Mouse (Mus musculus): Measurements from ENCODE around the gene Gjc2. TPM values are rescaled to one million over a fixed set of nuclear protein-coding genes. Genes with fewer than 3 reads are reported as not detected.
A peak's percentile ranks its signal among the peaks of the same experiment; 100 is the strongest.
"Not testable (repeated sequence)": the region's sequence is repeated elsewhere in the genome, so short reads cannot be mapped to it uniquely, and the experiment has no call there.

Gene Gjc2
- total RNA-seq, 2 experiments from 2014 or later, result 7.4 to 8.0 TPM

DNA sequence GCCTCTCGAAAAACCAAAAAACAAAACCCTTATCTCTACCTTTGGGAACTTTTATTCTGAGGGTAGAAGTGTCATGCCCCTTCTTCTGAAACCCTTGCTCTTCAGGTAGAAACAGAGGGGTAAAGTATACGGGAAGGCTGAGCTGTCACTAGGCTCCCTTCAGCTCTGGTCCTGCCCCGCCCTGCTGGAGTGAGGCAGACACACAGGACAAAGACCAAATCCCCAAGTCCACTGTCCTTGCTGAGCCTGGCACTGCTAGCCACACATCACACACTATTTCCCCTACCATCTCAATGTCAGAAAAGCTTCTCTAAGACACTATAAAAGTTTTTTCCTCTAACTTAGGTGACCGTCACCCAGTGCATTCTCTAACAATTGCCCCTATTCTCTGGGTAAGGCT lies 39.3 kb upstream of the Gjc2 start:
- intact Hi-C loops (cut with DNase I), result no loop called here
- no peak for DNase-seq (ENCODE audit: extremely low spot score in 1 of 2, low spot score in 2 of 2)
- no peak overlapping the region for H3K4me3 ChIP-seq
- TF ChIP-seq CTCF (IDR thresholded peaks at IDR 0.05), result no peak
- no peak overlapping the region for H3K27ac ChIP-seq

DNA sequence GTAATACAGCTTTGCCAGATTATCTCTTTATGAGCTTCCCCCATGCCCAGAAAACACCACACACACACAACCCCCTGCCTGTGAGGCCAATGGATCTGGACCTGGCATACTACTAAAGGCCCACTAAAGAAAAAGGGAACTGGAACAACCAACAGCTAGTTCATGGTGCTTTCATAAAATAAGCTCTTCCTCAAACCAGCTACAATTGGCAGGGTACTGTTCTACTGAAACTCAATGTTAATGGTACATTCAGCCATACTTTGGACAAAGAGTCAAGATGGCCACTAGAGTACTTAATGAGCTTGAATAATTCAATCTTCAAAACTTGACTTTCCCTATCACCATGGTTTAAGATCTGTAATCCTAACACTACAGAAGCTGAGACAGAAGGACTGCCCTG lies 38.6 kb upstream of the Gjc2 start:
- intact Hi-C loops (cut with DNase I), result no loop called here
- TF ChIP-seq CTCF (IDR thresholded peaks at IDR 0.05), result no peak
- Histone ChIP-seq H3K4me3 (no peak overlapping the region), H3K27ac (no peak overlapping the region)
- no peak for DNase-seq (ENCODE audit: extremely low spot score in 1 of 2, low spot score in 2 of 2)

DNA sequence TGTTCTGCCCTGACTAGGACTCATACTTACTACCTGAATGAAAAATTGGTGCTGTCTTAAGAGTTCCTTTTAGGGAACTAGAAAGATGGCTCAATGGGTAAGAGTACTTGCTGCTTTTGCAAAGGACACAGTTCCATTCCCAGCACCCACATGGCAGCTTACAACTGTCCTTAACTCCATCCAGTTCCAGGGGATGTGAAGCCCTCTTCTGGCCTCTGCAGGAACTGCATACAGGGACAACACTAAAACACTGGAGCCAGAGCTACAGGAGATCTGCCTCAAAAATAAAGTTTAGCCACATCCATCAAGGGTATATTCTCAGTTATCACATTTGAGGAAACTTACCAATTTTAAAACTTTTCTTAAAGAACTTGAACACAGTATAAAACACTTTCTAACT lies 36.1 kb upstream of the Gjc2 start:
- peak; percentile 56 for TF ChIP-seq CTCF (IDR thresholded peaks at IDR 0.05)
- intact Hi-C loops (cut with DNase I), result no loop called here
- Histone ChIP-seq H3K27ac (no peak overlapping the region), H3K4me3 (no peak overlapping the region)
- no peak for DNase-seq (ENCODE audit: extremely low spot score in 1 of 2, low spot score in 2 of 2)

DNA sequence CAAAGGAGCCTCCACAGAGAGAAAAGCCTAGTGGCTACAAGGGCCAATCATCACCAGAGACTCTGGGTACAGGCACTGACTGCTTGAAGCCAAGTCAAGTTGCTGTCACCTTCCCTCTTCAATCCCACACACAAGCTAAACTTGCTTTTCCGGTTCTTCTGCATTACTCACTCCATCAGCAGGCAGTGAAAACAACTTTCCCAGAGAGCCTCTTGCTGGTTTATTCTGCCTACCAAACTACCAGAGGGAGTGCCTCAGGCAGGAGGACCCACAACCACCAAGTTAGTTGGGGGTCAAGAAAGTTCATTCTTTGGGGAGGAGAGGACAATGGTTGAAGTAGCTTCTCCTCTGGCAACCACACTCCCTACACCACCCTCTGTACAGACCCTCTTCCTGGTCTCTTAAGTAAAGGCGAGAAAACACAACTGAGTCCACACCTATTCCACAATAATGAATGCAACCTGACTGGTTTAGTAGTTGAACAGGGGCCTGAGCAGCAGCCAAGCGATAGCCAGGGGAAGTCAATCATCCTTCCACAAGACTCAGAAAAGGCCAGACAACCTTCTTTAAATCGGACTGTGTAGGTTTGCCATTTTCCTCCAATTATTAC lies 35.5 kb upstream of the Gjc2 start:
- no peak overlapping the region for H3K4me3 ChIP-seq
- intact Hi-C loops (cut with DNase I), result no loop called here
- DNase-seq (ENCODE audit: extremely low spot score in 1 of 2, low spot score in 2 of 2), result no peak
- peak overlapping the region; percentile 66; the same call in 1 of the 2 replicates for H3K27ac ChIP-seq
- no peak for TF ChIP-seq CTCF (IDR thresholded peaks at IDR 0.05)

DNA sequence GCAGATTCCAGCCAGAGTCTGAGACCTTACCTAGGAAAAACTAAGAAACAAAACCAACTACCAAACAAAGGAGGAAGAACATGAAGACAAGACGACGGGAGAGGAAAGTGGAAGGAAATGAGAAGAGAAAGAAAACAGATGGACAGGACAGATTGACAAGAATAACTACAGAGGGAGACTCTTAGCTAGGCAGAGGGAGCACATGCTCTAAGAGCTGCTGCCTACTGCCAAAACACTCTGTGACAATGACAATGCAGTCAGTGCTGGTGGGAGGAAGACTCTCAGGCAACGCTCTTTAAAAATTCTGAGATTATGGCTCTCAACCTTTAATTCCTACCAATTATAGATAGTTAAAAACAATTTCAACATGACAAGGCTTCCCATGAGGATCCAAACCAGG lies 33.9 kb upstream of the Gjc2 start:
- TF ChIP-seq CTCF (IDR thresholded peaks at IDR 0.05), result no peak
- H3K4me3 ChIP-seq, result no peak overlapping the region
- intact Hi-C loops (cut with DNase I), result no loop called here
- H3K27ac ChIP-seq, result peak overlapping the region; percentile 66
- DNase-seq (ENCODE audit: extremely low spot score in 1 of 2, low spot score in 2 of 2), result no peak

DNA sequence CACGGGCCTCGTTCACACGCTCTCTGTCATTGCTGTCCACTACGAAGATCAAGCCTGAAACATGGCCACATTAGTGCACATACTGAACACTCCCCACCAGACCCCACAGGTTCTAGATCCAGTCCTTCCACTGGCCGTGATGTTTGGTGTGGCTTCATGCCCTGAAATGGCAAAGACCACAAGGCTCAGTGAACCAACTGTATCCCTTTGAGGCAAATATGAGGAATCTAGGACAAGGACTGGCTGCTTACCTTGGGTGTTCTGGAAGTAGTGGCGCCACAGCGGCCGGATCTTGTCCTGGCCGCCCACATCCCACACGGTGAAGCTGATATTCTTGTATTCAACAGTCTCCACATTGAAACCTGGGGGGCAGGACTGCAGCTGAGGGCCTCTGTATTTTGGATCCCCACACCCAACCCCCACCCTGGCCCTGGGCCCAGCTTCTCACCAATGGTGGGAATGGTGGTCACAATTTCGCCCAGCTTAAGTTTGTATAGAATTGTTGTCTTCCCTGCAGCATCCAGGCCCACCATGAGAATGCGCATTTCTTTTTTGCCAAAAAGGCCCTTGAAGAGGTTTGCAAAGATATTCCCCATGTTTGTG lies 30.0 kb upstream of the Gjc2 start:
- no peak for TF ChIP-seq CTCF (IDR thresholded peaks at IDR 0.05)
- no peak for DNase-seq (ENCODE audit: extremely low spot score in 1 of 2, low spot score in 2 of 2)
- 0 out of 2 replicates have a peak overlapping the region, but pooled peaks have one; percentile 34 for H3K27ac ChIP-seq
- H3K4me3 ChIP-seq, result no peak overlapping the region
- intact Hi-C loops (cut with DNase I), result no loop called here

DNA sequence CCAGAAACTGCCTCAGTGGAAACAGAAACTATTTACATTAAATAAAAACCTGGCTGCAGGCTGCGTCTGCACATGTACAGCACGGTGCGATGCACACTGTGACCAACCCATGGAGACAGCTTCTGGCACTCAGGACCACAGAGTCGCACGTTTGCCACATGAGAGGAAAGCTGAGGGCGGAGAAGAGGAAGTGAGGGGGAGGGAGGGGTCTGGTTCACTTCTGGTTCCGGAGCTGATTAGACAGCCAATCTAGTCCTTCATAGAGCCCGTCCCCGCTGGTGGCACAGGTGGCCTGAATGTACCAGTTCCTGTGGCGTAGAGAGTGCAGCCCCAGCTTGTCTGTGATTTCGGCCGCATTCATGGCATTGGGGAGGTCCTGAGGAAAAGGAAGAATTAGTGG lies 29.3 kb upstream of the Gjc2 start:
- H3K27ac ChIP-seq; H3K4me3 ChIP-seq; intact Hi-C loops (cut with DNase I); DNase-seq (ENCODE audit: extremely low spot score in 1 of 2, low spot score in 2 of 2): not testable (repeated sequence)

DNA sequence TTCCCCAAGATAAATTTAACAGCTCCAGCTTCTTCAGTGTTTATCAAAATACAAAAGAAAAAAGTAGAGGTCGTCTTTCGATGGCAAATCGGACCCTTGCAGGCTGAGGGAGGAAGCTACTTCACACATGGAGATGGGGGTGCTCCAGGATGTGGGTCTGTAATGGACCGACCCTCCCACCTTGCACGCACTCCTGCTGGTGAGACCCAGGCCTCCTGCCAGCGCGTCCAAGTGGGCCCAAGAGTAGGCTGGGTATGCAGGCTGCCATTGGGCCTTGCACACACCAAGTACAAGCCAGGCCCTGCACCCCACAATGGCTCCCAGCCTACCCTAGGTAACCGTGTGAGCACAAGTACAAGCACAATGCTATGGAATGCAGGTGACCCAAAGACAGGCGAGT lies 28.5 kb upstream of the Gjc2 start:
- H3K4me3 ChIP-seq; DNase-seq (ENCODE audit: extremely low spot score in 1 of 2, low spot score in 2 of 2); H3K27ac ChIP-seq; intact Hi-C loops (cut with DNase I): not testable (repeated sequence)

DNA sequence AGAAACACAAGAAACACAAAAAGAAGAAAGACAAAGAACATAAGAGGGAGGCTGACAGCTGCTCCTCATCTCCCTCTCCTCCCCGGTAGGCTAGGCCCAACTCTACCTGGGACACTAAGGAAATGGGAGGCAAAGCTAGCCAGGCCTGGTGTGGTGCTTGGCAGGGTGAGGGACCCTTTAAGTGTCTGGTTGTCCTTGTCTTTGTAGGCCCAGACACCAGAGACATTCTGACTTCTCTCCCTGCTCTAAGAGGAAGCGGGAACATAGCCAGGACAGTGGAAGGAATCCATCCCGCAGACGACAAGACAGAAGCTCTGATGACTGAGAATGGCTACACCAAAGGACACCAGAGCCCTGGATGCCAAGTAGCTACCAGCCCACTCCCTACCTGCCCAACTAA lies 27.0 kb upstream of the Gjc2 start:
- no peak overlapping the region for H3K4me3 ChIP-seq
- no peak overlapping the region for H3K27ac ChIP-seq
- intact Hi-C loops (cut with DNase I), result no loop called here
- DNase-seq (ENCODE audit: extremely low spot score in 1 of 2, low spot score in 2 of 2), result no peak
- TF ChIP-seq CTCF (IDR thresholded peaks at IDR 0.05), result no peak

DNA sequence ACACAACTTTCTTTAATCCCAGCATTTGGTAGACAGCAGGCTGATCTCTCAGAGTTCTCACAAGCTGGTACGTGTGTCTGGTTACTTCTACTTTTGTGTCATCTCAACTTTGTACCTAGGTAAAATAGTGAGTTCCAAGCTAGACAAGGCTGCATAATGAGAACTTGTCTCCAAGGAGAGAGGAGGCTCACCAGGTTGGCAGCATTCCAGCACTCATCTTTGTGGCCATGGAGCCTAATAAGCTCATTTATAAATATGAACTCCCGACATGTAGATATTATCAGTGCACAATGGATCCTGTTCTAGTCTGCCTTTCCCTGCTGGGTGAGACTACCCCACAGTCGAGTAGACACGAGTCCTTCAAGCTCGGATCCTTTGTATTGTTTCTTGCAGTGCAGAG lies 26.6 kb upstream of the Gjc2 start:
- no peak for TF ChIP-seq CTCF (IDR thresholded peaks at IDR 0.05)
- intact Hi-C loops (cut with DNase I), result loop anchor here (2.0 kb wide), 1 partner anchor 19 kb away; the partner anchor contains the start of gene Arf1
- peak overlapping the region; percentile 98; the same call in 1 of the 2 replicates for H3K4me3 ChIP-seq
- H3K27ac ChIP-seq, result no peak overlapping the region
- no peak for DNase-seq (ENCODE audit: extremely low spot score in 1 of 2, low spot score in 2 of 2)

DNA sequence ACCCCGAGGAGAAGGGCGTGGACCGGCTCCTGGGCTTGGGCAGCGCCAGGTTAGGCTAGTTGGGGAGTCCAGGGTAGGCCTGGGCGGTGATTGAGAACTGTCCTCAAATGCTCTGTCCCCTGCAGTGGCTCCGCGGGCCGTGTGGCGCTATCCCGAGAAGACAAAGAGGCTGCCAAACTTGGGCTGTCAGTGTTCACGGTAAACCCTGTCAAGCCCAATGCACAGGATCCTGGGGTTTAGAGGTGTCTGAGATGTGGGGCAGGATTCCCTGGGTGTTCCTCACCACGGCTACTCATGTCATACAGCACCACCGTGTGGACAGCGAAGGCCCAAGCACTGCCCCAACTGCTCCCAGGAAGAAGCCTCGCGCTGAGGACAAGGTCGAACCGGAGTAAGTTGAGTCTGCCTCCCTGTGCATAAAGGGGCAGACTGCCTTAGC lies 26.0 kb upstream of the Gjc2 start:
- intact Hi-C loops (cut with DNase I), result loop anchor here (2.0 kb wide), 1 partner anchor 20 kb away; the partner anchor contains the start of gene Arf1
- TF ChIP-seq CTCF (IDR thresholded peaks at IDR 0.05), result peak; percentile 61

DNA sequence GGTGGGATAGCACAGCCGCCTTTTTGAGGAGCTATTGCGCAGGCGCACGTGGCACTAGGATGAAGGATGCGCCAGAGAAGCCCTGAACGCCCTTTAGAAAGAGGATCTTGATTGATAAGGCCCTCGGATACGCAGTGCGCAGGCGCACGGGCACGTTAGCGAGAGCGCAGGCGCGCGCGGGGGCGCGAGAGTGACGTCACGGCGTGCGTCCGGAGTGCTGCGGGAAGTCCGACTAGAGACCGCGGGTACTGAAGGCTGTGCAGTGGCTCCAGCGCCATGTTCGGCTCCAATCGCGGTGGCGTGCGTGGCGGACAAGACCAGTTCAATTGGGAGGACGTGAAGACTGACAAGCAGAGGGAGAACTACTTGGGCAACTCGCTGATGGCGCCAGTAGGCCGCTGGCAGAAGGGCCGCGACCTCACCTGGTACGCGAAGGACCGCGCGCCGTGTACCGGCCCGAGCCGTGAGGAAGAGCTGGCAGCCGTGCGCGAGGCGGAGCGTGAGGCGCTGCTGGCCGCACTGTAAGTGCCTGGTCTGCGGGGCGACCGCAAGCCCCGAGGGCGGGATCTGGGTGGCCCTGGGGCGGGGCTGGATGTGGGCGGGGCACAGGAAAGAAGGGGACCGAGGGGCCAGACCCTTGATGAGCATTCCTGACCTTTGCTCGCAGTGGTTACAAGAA lies 25.3 kb upstream of the Gjc2 start, which contains the start of gene 2310033P09Rik:
Gene 2310033P09Rik, plus strand, starts transcription at position 169 of the 679 bp plus-strand sequence.
- intact Hi-C loops (cut with DNase I), result loop anchor here (2.0 kb wide), 1 partner anchor 21 kb away; the partner anchor contains the start of gene Arf1
- Histone ChIP-seq H3K27ac (peak within 1 kb of the TSS; percentile 97), H3K4me3 (peak within 1 kb of the TSS; percentile 98)
- no peak for TF ChIP-seq CTCF (IDR thresholded peaks at IDR 0.05)
- peak; percentile 94 to 95 for DNase-seq (ENCODE audit: extremely low spot score in 1 of 2, low spot score in 2 of 2)

More for the DNA sequence above, 26.0 kb upstream of the Gjc2 start:
- DNase-seq (ENCODE audit: extremely low spot score in 1 of 2, low spot score in 2 of 2), result peak; percentile 58 to 59
- Histone ChIP-seq H3K4me3 (peak overlapping the region; percentile 98), H3K27ac (peak overlapping the region; percentile 54; the same call in 1 of the 2 replicates)

Data from left cerebral cortex, adult 2 months (tissue).